Mouse (Mus musculus) megakaryocyte-erythroid progenitor cell, adult 5-6 weeks (primary cell): ENCODE data around the gene Hspa1l. TPM values are rescaled to one million over a fixed set of nuclear protein-coding genes. Genes with fewer than 3 reads are reported as not detected.
A peak's percentile ranks its signal among the peaks of the same experiment; 100 is the strongest.
"Not testable (repeated sequence)": the region's sequence is repeated elsewhere in the genome, so short reads cannot be mapped to it uniquely, and the experiment has no call there.

ENCODE experiments used
- ATAC-seq: replicated peaks from 2 replicates; pipeline ENCODE4 v1.8.0; 2016; ENCODE audit warnings: mild to moderate bottlenecking, inconsistent platforms; ENCODE audit not compliant: severe bottlenecking, poor library complexity, low FRiP score, low TSS enrichment
- total RNA-seq, 2 experiments: library from RNA; stranded (forward) in 1 of 2; stranded (reverse) in 1 of 2; fragments of 200-1000, 215-1000 nt in 1 of 2; fragments of >200 nt in 1 of 2; fragmentation: Nextera tagmentation in 1 of 2; gene quantifications; 2 replicates each; pipeline ENCODE4 v1.2.3; 2014 to 2017

The Hspa1l gene
- total RNA-seq (2014; fragmentation: Nextera tagmentation) = not detected in 2 replicates
- total RNA-seq (2017) = not detected in 2 replicates

GRCm38 (mm10) chr17:34972069-34972749 is at the start of gene Hspa1l, which contains the start of gene Hspa1a:
Gene Hspa1l, plus strand, starts transcription at chr17:34972703.
Gene Hspa1a, minus strand, starts transcription at chr17:34972156.
- peak; percentile 93 for ATAC-seq

- peak; percentile 42; the same call in 1 of the 2 replicates for ATAC-seq
Measured at GRCm38 (mm10) chr17:34922939-34923338, 49.6 kb upstream of the Hspa1l start.

GRCm38 (mm10) chr17:34924258-34924657 is 48.2 kb upstream of the Hspa1l start:
- ATAC-seq = no peak

- ATAC-seq = no peak
Measured at GRCm38 (mm10) chr17:34927306-34928019, 45.0 kb upstream of the Hspa1l start.

GRCm38 (mm10) chr17:34928841-34929240 is 43.7 kb upstream of the Hspa1l start:
- ATAC-seq = no peak

- ATAC-seq = peak; percentile 95
Measured at GRCm38 (mm10) chr17:34931061-34931734, 41.3 kb upstream of the Hspa1l start, which contains the start of gene Neu1. Gene Neu1, plus strand, starts transcription at chr17:34931253.

GRCm38 (mm10) chr17:34931735-34932098 is 40.8 kb upstream of the Hspa1l start:
- ATAC-seq = no peak

- ATAC-seq = no peak
Measured at GRCm38 (mm10) chr17:34932287-34932686, 40.2 kb upstream of the Hspa1l start.

- ATAC-seq = no peak
Measured at GRCm38 (mm10) chr17:34934031-34934430, 38.5 kb upstream of the Hspa1l start.

- ATAC-seq = no peak
Measured at GRCm38 (mm10) chr17:34934830-34935229, 37.7 kb upstream of the Hspa1l start.

- no peak for ATAC-seq
Measured at GRCm38 (mm10) chr17:34937960-34938505, 34.5 kb upstream of the Hspa1l start.

GRCm38 (mm10) chr17:34941344-34942041 is 31.0 kb upstream of the Hspa1l start:
- peak; percentile 66 for ATAC-seq

GRCm38 (mm10) chr17:34943128-34943815 is 29.2 kb upstream of the Hspa1l start:
- no peak for ATAC-seq

- no peak for ATAC-seq
Measured at GRCm38 (mm10) chr17:34944362-34944761, 28.1 kb upstream of the Hspa1l start.

- ATAC-seq = no peak
Measured at GRCm38 (mm10) chr17:34946486-34947140, 25.9 kb upstream of the Hspa1l start.

- no peak for ATAC-seq
Measured at GRCm38 (mm10) chr17:34947606-34948005, 24.9 kb upstream of the Hspa1l start.

- ATAC-seq = not testable (repeated sequence)
Measured at GRCm38 (mm10) chr17:34948721-34949552, 23.6 kb upstream of the Hspa1l start.
